Mouse (Mus musculus) left cerebral cortex, postnatal 36 days (tissue): ENCODE results near the gene Coasy. TPM values are rescaled to one million over a fixed set of nuclear protein-coding genes. Genes with fewer than 3 reads are reported as not detected.
A peak's percentile ranks its signal among the peaks of the same experiment; 100 is the strongest.

Source experiments
- DNase-seq, 2 experiments: peaks; one replicate each; pipeline ENCODE4 v3.0.0; 2021 to 2022; ENCODE audit warnings: low spot score in 2 of 2, mixed read lengths in 1 of 2
- intact Hi-C: fragments of 180-260 bp; cut with DNase I; formaldehyde crosslinking; loops from one replicate; pipeline ENCODE4 v1.15.1; 2025
- total RNA-seq, 2 experiments: library from RNA; stranded (reverse); gene quantifications; 2 replicates each; pipeline ENCODE4 v1.2.3; 2021

The Coasy gene
- total RNA-seq, 2 experiments from 2014 or later: 22.7 to 26.3 TPM

DNA sequence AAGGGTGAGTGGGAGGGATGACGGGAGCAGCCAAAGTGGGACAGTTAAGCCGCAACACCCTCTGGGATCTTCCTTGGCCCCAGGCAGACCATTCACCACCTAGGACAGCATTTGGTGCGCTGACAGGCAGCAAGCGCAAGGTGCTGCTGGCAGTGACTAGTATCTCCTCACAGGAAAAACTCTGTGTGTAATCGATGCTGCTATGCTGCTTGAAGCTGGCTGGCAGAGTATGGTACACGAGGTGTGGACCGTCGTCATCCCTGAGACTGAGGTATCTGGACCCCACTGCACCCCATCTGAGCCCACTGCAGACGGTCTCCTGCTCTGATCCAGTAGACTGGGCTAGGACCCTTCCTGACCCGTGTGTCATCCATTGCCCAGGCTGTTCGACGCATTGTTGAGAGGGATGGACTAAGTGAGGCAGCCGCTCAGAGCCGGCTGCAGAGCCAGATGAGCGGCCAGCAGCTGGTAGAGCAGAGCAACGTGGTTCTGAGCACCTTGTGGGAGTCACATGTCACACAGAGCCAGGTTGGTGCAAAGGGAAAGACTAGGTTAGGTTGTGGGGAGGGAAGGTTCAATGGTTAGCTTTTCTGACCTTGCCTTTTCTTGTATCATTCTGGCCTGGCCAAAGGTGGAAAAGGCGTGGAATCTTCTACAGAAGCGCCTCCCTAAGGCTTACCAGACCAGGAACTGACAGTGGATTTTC, 3.4 kb downstream of the Coasy start:
- no peak for DNase-seq
- intact Hi-C loops: no loop called here

DNA sequence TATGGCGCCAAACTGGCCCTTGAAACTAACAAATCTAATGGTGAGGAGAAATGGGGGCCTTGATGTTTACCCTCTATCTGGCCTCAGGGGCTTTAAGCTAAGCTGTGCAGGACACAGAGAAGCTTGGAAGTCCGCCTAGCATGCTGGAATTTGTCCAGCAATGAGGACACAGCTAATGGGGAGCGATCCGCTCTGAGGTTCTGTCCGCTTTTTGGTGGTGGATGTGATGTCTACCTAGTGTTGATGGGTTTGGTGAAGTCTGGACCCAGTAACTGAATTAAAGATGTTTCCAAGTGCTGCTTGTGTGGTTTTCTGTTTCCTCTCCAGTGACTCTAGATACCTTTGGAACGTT, 3.9 kb downstream of the Coasy start:
- intact Hi-C loops: no loop called here
- no peak for DNase-seq

- intact Hi-C loops: no loop called here
- DNase-seq: peak; percentile 91 to 93
Measured at GRCm38 (mm10) chr11:101086756-101087681, 4.7 kb downstream of the Coasy start, which contains the start of gene Mlx. Gene Mlx, plus strand, starts transcription at chr11:101087277.

- no peak for DNase-seq
- intact Hi-C loops: no loop called here
Measured at GRCm38 (mm10) chr11:101087682-101088055, 5.3 kb downstream of the Coasy start.

DNA sequence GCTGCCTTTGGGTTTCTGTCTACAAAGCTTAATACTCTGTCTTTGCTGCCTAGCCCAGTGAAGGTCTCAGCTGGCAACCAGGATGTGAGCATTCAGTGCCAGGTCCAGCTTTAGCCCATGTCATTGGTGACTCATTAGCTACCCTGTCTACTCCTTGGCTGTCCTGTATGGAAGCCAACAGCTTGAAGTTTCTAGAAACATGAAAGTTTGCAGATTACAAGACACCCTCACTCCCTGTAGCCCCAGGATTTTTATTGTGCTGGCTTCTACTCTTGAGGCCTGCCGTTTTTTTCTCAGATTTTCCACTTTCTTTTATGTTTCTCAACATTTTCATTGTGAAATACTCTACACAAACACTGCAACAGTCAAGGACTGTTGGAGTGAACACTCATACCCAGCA, 7.6 kb downstream of the Coasy start:
- DNase-seq: no peak
- intact Hi-C loops: no loop called here

DNA sequence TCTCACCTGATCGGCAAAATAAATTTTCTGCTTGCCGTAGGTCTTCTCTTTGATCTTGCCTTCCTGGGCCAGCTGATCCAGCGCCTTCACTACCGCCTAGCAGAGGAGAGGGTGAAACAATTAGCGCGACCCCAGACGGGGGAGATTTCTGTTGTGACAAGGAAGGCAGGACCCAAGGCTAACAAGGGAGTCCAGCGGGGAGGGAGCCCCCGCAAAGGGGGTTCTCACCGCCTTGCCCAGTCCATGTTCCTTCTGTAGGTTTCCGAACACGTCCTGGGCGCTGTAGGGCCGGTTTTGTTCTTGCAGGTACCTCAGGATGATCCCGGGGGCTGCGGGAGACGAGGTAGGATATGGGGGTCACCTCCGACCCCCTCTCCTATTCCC, 12.6 kb downstream of the Coasy start:
- DNase-seq: no peak
- intact Hi-C loops: loop anchor here (2.0 kb wide), 1 partner anchor 82 kb away; no protein-coding TSS in a partner anchor

DNA sequence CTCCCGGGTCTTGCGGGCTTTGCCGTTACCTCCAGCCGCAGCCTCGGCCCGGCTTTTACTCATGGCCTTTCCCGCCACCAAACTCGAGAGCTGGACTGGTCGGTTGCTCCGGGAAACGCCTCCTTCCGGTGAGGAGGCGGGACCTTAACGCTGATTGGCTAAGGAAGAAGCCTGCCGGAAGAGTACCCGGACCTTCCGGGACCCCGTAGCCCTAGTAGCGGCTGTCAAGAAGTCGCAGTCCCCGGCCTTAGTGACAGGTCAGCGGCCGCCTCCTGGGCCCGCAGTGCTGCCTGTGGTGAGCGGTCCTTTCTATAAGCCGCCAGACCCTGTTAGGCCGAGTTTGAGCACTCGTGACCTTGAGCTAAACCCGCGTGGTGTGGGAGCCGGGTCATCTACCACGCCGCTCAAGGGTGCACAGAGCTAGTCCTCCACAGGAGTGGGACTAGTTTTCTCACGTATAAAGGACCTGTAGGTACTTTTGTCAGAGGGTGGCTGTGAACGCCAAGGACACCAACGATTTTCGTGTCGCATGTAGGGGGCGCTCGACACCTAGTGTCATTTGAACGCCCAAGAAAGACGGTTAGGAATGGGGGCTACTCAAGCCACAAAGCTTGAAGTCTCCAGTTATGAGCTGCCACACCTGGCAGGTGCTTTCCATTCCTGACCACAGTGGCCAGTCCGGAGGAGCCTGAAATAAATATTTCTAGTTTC, 13.1 kb downstream of the Coasy start, which contains the start of gene Psmc3ip:
Psmc3ip (minus strand) TSS at position 123 of the 711 bp plus-strand sequence.
- DNase-seq: peak; percentile 92 to 93
- intact Hi-C loops: loop anchor here (2.0 kb wide), 1 partner anchor 81 kb away; no protein-coding TSS in a partner anchor

GRCm38 (mm10) chr11:101098231-101098630, 15.9 kb downstream of the Coasy start:
- no peak for DNase-seq
- intact Hi-C loops: no loop called here

- intact Hi-C loops: no loop called here
- DNase-seq: no peak
Measured at GRCm38 (mm10) chr11:101103011-101103410, 20.6 kb downstream of the Coasy start.

- no peak for DNase-seq
- intact Hi-C loops: no loop called here
Measured at GRCm38 (mm10) chr11:101109351-101109750, 27.0 kb downstream of the Coasy start.

GRCm38 (mm10) chr11:101110708-101111107, 28.3 kb downstream of the Coasy start:
- intact Hi-C loops: no loop called here
- DNase-seq: no peak

DNA sequence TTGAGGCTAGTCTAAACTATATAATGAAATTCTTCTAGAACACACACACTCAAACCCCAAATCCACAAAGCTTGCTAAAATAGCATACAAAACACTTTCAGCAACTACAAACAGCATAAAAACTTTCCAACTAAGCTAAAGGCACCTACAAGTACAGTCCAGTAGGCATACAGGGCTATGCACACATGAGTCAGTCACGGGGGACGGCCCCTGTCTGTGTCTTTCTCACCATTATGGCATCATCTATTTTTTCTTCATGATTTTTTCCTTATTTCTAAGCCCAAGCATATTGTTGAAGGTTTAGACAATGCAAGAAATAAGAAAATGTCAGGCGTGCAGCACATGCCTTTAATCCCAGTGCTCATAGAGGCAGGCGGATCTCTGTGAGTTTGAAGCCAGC, 28.8 kb downstream of the Coasy start:
- no peak for DNase-seq
- intact Hi-C loops: no loop called here

DNA sequence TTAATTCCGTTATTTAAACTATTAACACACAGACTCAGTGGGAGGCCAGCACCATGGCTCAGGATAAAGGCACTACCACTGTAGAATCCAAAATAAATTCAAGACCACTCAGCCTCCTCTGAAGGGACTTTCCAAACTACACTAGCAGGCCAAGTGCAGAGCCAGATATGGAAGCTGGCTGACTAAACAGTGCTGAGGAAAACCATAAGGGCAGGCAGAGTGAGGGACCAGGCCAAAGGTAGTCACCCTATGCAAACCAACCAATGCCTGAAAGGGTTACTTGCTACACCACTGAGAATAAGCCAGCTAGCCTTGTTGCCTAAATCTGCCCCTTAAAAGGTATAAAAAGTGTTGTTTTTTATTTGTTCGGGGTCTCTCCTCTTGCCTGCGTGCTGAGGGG, 29.8 kb downstream of the Coasy start:
- intact Hi-C loops: no loop called here
- DNase-seq: no peak

- intact Hi-C loops: no loop called here
- no peak for DNase-seq
Measured at GRCm38 (mm10) chr11:101115564-101115963, 33.2 kb downstream of the Coasy start.

DNA sequence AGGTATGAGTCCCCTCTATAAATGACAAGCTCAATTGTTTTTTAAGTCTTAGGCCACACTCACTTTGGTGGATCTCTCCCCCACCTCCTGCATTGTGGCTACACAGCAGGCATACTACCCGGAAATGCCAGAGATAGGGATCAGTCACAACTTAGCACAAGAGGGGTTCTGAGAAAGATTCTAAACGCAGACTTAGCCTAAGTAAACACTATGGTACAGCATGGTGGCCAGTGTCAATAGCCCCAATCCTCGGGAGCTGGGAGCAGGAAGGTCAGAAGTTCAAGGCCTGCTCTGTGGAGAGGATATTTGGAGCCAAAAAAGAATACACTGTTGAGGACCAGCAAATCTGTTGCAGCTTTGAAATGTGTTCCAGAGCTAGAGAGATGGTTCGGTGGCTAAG, 35.7 kb downstream of the Coasy start:
- no peak for DNase-seq
- intact Hi-C loops: loop anchor here (2.0 kb wide), 1 partner anchor 53 kb away; the partner anchor contains the start of genes Cntnap1 and Plekhh3

GRCm38 (mm10) chr11:101119131-101119760, 36.9 kb downstream of the Coasy start:
- intact Hi-C loops: loop anchor here (2.0 kb wide), 1 partner anchor 52 kb away; the partner anchor contains the start of genes Cntnap1 and Plekhh3
- DNase-seq: no peak

GRCm38 (mm10) chr11:101119761-101120544, 37.6 kb downstream of the Coasy start, which contains the start of the genes Retreg3 and Tubg1:
Gene Retreg3, minus strand, starts transcription at chr11:101119893.
Gene Tubg1, plus strand, starts transcription at chr11:101119938.
- peak; percentile 99 to 100 for DNase-seq
- intact Hi-C loops: loop anchor here (2.0 kb wide), 1 partner anchor 51 kb away; the partner anchor contains the start of genes Cntnap1 and Plekhh3

DNA sequence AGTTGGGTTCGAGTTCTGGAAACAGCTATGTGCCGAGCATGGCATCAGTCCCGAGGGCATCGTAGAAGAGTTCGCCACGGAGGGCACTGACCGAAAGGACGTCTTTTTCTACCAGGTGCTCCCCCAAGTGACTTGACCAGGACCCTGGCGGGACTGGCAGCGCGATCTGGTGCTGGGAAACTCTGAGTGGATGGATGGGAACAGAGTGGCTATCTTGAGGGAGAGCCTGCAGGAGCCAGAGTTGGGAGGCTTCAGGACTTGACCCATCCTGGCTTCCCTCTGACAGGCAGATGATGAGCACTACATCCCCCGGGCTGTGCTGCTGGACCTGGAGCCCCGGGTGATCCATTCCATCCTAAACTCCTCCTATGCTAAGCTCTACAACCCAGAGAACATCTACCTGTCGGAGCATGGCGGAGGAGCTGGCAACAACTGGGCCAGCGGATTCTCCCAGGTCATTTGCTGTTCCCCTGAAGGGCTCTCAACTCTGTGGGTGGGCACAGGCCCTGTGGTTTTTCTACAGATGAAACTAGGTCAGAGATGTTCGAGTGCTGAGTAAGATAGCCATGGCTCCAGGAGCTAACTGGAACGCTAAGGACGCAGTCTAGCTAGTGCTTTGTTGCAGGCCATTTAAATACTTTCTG, 38.3 kb downstream of the Coasy start:
- no peak for DNase-seq
- intact Hi-C loops: no loop called here
